Mouse (Mus musculus) activated CD4-positive, CD25-positive, alpha-beta regulatory T cell, adult 9 weeks (primary cell): ENCODE measurements around the gene Mien1. TPM values are rescaled to one million over a fixed set of nuclear protein-coding genes. Genes with fewer than 3 reads are reported as not detected.

Source experiments
- polyA plus RNA-seq: library from polyadenylated mRNA; unstranded; fragments of 100-300 nt; shearing (Covaris generic); gene quantifications from one replicate; pipeline ENCODE4 v1.2.1, GENCODE M21; 2017

Mien1 gene
- 195 TPM for polyA plus RNA-seq

GRCm38 (mm10) chr11:98438331-98439158 lies at the start of gene Mien1:
Mien1 (minus strand) TSS chr11:98438991.

GRCm38 (mm10) chr11:98446213-98446561 lies 7.4 kb upstream of the Mien1 start, which contains the start of gene Grb7:
Grb7 (plus strand) TSS chr11:98446394.

GRCm38 (mm10) chr11:98412273-98412796 lies 26.5 kb downstream of the Mien1 start, which contains the start of gene Erbb2:
Erbb2 (plus strand) TSS chr11:98412470.

GRCm38 (mm10) chr11:98400161-98400726 lies 38.5 kb downstream of the Mien1 start, which contains the start of gene Pgap3:
Pgap3 (minus strand) TSS chr11:98400490.

Other genes starting within 250 kb of the Mien1 start
- gene Med1, start 245.7 kb downstream of the Mien1 start, polyA plus RNA-seq, result 51.0 TPM
- 18.3 TPM for gene Cdk12, start 235.9 kb downstream of the Mien1 start, polyA plus RNA-seq
- gene Neurod2, start 109.3 kb downstream of the Mien1 start, polyA plus RNA-seq, result not detected
- not detected for gene Ppp1r1b, start 90.6 kb downstream of the Mien1 start, polyA plus RNA-seq
- gene Stard3, start 80.6 kb downstream of the Mien1 start, polyA plus RNA-seq, result 84.3 TPM
- 0.29 TPM for gene Tcap, start 55.2 kb downstream of the Mien1 start, polyA plus RNA-seq
- gene Pnmt, start 52.5 kb downstream of the Mien1 start, polyA plus RNA-seq, result not detected
- gene Pgap3, start 38.5 kb downstream of the Mien1 start, polyA plus RNA-seq, result 12.4 TPM
- gene Erbb2, start 26.5 kb downstream of the Mien1 start, polyA plus RNA-seq, result 0.26 TPM
- 10.5 TPM for gene Grb7, start 7.4 kb upstream of the Mien1 start, polyA plus RNA-seq
- 91.8 TPM for gene Ikzf3, start 107.0 kb upstream of the Mien1 start, polyA plus RNA-seq
- 5.0 TPM for gene Zpbp2, start 112.1 kb upstream of the Mien1 start, polyA plus RNA-seq
- 76.1 TPM for gene Ormdl3, start 148.4 kb upstream of the Mien1 start, polyA plus RNA-seq
- not detected for gene Lrrc3c, start 159.3 kb upstream of the Mien1 start, polyA plus RNA-seq
- 4.8 TPM for gene Gm12355, start 186.7 kb upstream of the Mien1 start, polyA plus RNA-seq
- not detected for gene Gsdma3, start 187.4 kb upstream of the Mien1 start, polyA plus RNA-seq
- 0.31 TPM for gene Gsdma2, start 207.8 kb upstream of the Mien1 start, polyA plus RNA-seq
- not detected for gene Gsdma, start 225.4 kb upstream of the Mien1 start, polyA plus RNA-seq
- gene Psmd3, start 243.6 kb upstream of the Mien1 start, polyA plus RNA-seq, result 96.4 TPM